Mouse (Mus musculus): ENCODE data around the gene Nagpa. TPM values are rescaled to one million over a fixed set of nuclear protein-coding genes. Genes with fewer than 3 reads are reported as not detected.

The Nagpa gene
- total and polyA plus RNA-seq, 3 experiments: 11.3 to 24.2 (median 15.7) TPM

DNA sequence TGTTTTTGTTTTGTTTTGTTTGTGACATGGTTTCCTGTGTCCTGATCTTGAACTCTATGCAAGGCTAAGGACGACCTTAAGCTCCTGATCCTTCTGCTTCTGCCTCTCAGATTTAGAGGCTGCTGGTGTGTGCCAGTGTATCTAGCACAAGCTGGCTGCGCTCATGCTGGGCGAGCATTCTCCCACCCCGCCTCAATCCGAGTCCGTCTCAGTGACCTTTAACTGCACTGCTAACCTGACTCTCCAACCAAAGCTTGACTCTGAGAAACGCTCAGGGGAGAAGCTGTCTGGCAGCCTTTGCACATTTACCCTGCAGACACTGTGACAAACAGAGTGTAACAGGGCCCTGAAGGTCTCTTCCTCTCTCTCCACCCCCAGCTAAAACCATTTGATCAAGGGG, 18.1 kb downstream of the Nagpa start:
- DNase-seq: no peak
- TF ChIP-seq CTCF (IDR thresholded peaks at IDR 0.05) (no peak), POLR2A (IDR thresholded peaks at IDR 0.05; ENCODE audit: insufficient read depth, low read depth, low read length) (no peak), EP300 (IDR thresholded peaks at IDR 0.05; ENCODE audit: insufficient read depth, low read depth, low read length) (no peak)
- Histone ChIP-seq H3K27ac (peak overlapping the region; percentile 59), H3K9ac (ENCODE audit: low read depth, low read length) (no peak overlapping the region), H3K4me3 (no peak overlapping the region), H3K4me1 (ENCODE audit: control insufficient read depth, insufficient read depth, low read length) (peaks cover 1% of the 10 kb centered on the region; the same call in 1 of the 2 replicates), H3K27me3 (ENCODE audit: control insufficient read depth, insufficient read depth, low read length) (no peaks in the 10 kb centered on the region), H3K36me3 (ENCODE audit: control insufficient read depth, insufficient read depth, low read length) (no peaks in the 10 kb centered on the region), H3K79me2 (replicated peaks; ENCODE audit: control insufficient read depth, insufficient read depth, low read length) (no peaks in the 10 kb centered on the region)
- intact Hi-C loops (cut with DNase I): no loop called here
- WGBS: 47% methylated on average over 7 of the region's 7 CpGs

GRCm38 (mm10) chr16:5184956-5185355, 18.9 kb downstream of the Nagpa start:
- no peak for DNase-seq
- H3K4me1 ChIP-seq (ENCODE audit: control insufficient read depth, insufficient read depth, low read length): peaks cover 1% of the 10 kb centered on the region; the same call in 1 of the 2 replicates
- WGBS: 63% methylated on average over 5 of the region's 5 CpGs
- H3K27me3 ChIP-seq (ENCODE audit: control insufficient read depth, insufficient read depth, low read length): no peaks in the 10 kb centered on the region
- no peak for TF ChIP-seq CTCF (IDR thresholded peaks at IDR 0.05)
- no peak for TF ChIP-seq POLR2A (IDR thresholded peaks at IDR 0.05; ENCODE audit: insufficient read depth, low read depth, low read length)
- TF ChIP-seq EP300 (IDR thresholded peaks at IDR 0.05; ENCODE audit: insufficient read depth, low read depth, low read length): no peak
- no peaks in the 10 kb centered on the region for H3K36me3 ChIP-seq (ENCODE audit: control insufficient read depth, insufficient read depth, low read length)
- intact Hi-C loops (cut with DNase I): no loop called here
- H3K4me3 ChIP-seq: no peak overlapping the region
- H3K79me2 ChIP-seq (replicated peaks; ENCODE audit: control insufficient read depth, insufficient read depth, low read length): no peaks in the 10 kb centered on the region
- H3K27ac ChIP-seq: no peak overlapping the region
- no peak overlapping the region for H3K9ac ChIP-seq (ENCODE audit: low read depth, low read length)

- intact Hi-C loops (cut with DNase I): no loop called here
- Histone ChIP-seq H3K9ac (ENCODE audit: low read depth, low read length) (no peak overlapping the region), H3K27me3 (ENCODE audit: control insufficient read depth, insufficient read depth, low read length) (no peaks in the 10 kb centered on the region), H3K4me3 (no peak overlapping the region), H3K27ac (no peak overlapping the region), H3K36me3 (ENCODE audit: control insufficient read depth, insufficient read depth, low read length) (no peaks in the 10 kb centered on the region), H3K4me1 (ENCODE audit: control insufficient read depth, insufficient read depth, low read length) (peaks cover 1% of the 10 kb centered on the region; the same call in 1 of the 2 replicates), H3K79me2 (replicated peaks; ENCODE audit: control insufficient read depth, insufficient read depth, low read length) (no peaks in the 10 kb centered on the region)
- no peak for DNase-seq
- no peak for TF ChIP-seq POLR2A (IDR thresholded peaks at IDR 0.05; ENCODE audit: insufficient read depth, low read depth, low read length)
- WGBS: 40% methylated on average over 8 of the region's 8 CpGs
These were observed 19.7 kb downstream of the Nagpa start for GRCm38 (mm10) chr16:5184101-5184500.

DNA sequence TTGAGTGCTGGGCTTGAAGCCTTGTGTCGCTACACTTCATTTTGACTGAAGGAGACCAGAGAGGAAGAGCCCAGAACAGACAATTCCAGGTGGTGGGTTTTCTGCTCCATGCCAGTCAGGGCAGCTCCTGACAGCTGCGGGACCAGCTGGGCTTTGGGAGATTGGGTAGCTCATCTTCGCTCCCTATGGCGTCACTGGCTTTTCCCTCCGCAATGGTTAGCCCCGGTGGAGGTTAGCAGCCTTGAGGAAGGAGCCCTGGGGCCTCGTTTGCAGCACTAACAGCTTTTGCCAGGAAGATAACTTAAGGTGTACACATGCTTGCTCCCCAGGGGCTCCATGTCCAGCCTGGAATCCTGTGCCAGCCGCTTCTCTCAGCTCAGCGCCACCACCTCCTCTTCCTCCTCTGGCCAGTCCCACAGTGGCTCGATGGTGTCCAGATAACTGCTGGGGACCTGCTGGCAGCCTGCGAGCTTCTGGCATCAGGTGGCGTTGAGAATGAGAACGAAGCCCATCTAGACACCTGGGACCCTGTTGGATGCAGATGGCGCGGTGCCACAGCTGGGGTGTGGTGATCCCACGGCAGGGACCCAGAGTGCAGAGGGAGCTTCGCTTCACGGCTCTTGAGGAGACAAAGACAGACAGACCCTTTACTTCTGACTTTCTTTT, 20.4 kb downstream of the Nagpa start:
- Histone ChIP-seq H3K79me2 (replicated peaks; ENCODE audit: control insufficient read depth, insufficient read depth, low read length) (no peaks in the 10 kb centered on the region), H3K27me3 (ENCODE audit: control insufficient read depth, insufficient read depth, low read length) (no peaks in the 10 kb centered on the region), H3K27ac (no peak overlapping the region), H3K4me3 (no peak overlapping the region), H3K9ac (ENCODE audit: low read depth, low read length) (no peak overlapping the region), H3K36me3 (ENCODE audit: control insufficient read depth, insufficient read depth, low read length) (no peaks in the 10 kb centered on the region), H3K4me1 (ENCODE audit: control insufficient read depth, insufficient read depth, low read length) (peaks cover 1% of the 10 kb centered on the region; the same call in 1 of the 2 replicates)
- no peak for TF ChIP-seq CTCF (IDR thresholded peaks at IDR 0.05)
- TF ChIP-seq POLR2A (IDR thresholded peaks at IDR 0.05; ENCODE audit: insufficient read depth, low read depth, low read length): no peak
- no peak for TF ChIP-seq EP300 (IDR thresholded peaks at IDR 0.05; ENCODE audit: insufficient read depth, low read depth, low read length)
- 73% methylated on average over 18 of the region's 18 CpGs for WGBS
- no peak for DNase-seq
- intact Hi-C loops (cut with DNase I): no loop called here

DNA sequence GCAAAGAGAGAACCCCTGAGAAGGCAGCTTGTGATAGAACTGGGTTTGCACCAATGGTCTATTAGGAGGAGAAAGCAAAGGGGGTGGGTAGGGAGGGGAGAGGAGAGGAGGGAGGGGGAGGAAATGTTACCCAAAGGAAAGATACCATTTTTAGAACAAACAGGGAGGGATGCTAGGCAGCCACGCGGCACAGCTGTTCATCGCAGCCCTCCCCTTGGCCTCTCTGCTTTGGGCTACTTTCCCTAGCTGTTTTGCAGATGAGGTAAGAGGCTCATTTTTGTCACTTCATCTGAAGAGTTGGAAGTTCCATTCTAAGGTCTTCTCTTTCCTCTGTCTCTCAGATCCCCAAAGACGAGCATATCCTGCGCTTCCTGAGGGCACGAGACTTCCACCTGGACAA, 31.2 kb downstream of the Nagpa start:
- Histone ChIP-seq H3K79me2 (replicated peaks; ENCODE audit: control insufficient read depth, insufficient read depth, low read length) (no peaks in the 10 kb centered on the region), H3K27me3 (ENCODE audit: control insufficient read depth, insufficient read depth, low read length) (no peaks in the 10 kb centered on the region), H3K4me1 (ENCODE audit: control insufficient read depth, insufficient read depth, low read length) (peaks cover 8% of the 10 kb centered on the region), H3K36me3 (ENCODE audit: control insufficient read depth, insufficient read depth, low read length) (no peaks in the 10 kb centered on the region), H3K27ac (no peak overlapping the region), H3K4me3 (no peak overlapping the region), H3K9ac (ENCODE audit: low read depth, low read length) (no peak overlapping the region)
- WGBS: 48% methylated on average over 6 of the region's 6 CpGs
- no peak for DNase-seq
- TF ChIP-seq POLR2A (IDR thresholded peaks at IDR 0.05; ENCODE audit: insufficient read depth, low read depth, low read length): no peak
- TF ChIP-seq CTCF (IDR thresholded peaks at IDR 0.05): no peak
- no peak for TF ChIP-seq EP300 (IDR thresholded peaks at IDR 0.05; ENCODE audit: insufficient read depth, low read depth, low read length)
- intact Hi-C loops (cut with DNase I): no loop called here

GRCm38 (mm10) chr16:5168829-5169228, 35.0 kb downstream of the Nagpa start:
- Histone ChIP-seq H3K27ac (peak overlapping the region; percentile 76), H3K79me2 (replicated peaks; ENCODE audit: control insufficient read depth, insufficient read depth, low read length) (no peaks in the 10 kb centered on the region), H3K9ac (ENCODE audit: low read depth, low read length) (peak overlapping the region; percentile 28), H3K4me3 (no peak overlapping the region), H3K4me1 (ENCODE audit: control insufficient read depth, insufficient read depth, low read length) (peaks cover 10% of the 10 kb centered on the region), H3K36me3 (ENCODE audit: control insufficient read depth, insufficient read depth, low read length) (no peaks in the 10 kb centered on the region), H3K27me3 (ENCODE audit: control insufficient read depth, insufficient read depth, low read length) (no peaks in the 10 kb centered on the region)
- intact Hi-C loops (cut with DNase I): no loop called here
- TF ChIP-seq EP300 (IDR thresholded peaks at IDR 0.05; ENCODE audit: insufficient read depth, low read depth, low read length) (no peak), POLR2A (IDR thresholded peaks at IDR 0.05; ENCODE audit: insufficient read depth, low read depth, low read length) (no peak), CTCF (IDR thresholded peaks at IDR 0.05) (no peak)
- WGBS: 15% methylated on average over 5 of the region's 5 CpGs
- DNase-seq: peak; percentile 62 to 78

All from heart, adult 2 months (tissue).